Mouse (Mus musculus): ENCODE results near the gene 4930430A15Rik.

4930430A15Rik gene

GRCm38 (mm10) chr2:111229502-111229901 lies at the start of gene 4930430A15Rik:
4930430A15Rik (minus strand) TSS chr2:111229602.
- no peak for DNase-seq (ENCODE audit: low read depth, low spot score)

- no peak for DNase-seq (ENCODE audit: low read depth, low spot score)
These were observed 44.6 kb upstream of the 4930430A15Rik start, which contains the start of gene Olfr1277 for GRCm38 (mm10) chr2:111274006-111274405. Olfr1277 (minus strand) TSS chr2:111274106.

GRCm38 (mm10) chr2:111254216-111254615 lies 24.8 kb upstream of the 4930430A15Rik start, which contains the start of gene Olfr1276:
Olfr1276 (plus strand) TSS chr2:111254516.
- DNase-seq (ENCODE audit: low read depth, low spot score): no peak

- DNase-seq (ENCODE audit: low read depth, low spot score): no peak
These were observed 5.8 kb upstream of the 4930430A15Rik start, which contains the start of gene Olfr1275 for GRCm38 (mm10) chr2:111235186-111235585. Olfr1275 (minus strand) TSS chr2:111235286.

GRCm38 (mm10) chr2:111182068-111182467 lies 47.3 kb downstream of the 4930430A15Rik start:
- DNase-seq (ENCODE audit: low read depth, low spot score): peak; percentile 0

GRCm38 (mm10) chr2:111152836-111153235 lies 76.6 kb downstream of the 4930430A15Rik start, which contains the start of gene Gm15130:
Gm15130 (minus strand) TSS chr2:111152936.
- DNase-seq (ENCODE audit: low read depth, low spot score): no peak

GRCm38 (mm10) chr2:111135739-111136138 lies 93.7 kb downstream of the 4930430A15Rik start:
- DNase-seq (ENCODE audit: low read depth, low spot score): no peak

Measured in CD4-positive, CD25-positive, alpha-beta regulatory T cell, adult 2 months (primary cell).